Comparison of ENCODE assay signal across 14 mouse cellular contexts in genomic region chr7:130812407-130812806, GRCm38 (mm10). TPM values are rescaled to one million over a fixed set of nuclear protein-coding genes. Genes with fewer than 3 reads are reported as not detected.
DNase-seq lines count a peak whose midpoint lies in the region; ATAC-seq and TF ChIP-seq lines count a peak whose summit lies in the region.
"Had no signal": no experiment of that assay in that cellular context is flagged by ENCODE, and none has a peak within 500 bp of the region (broad histone marks: within the 10 kb centered on the region; RNA-seq: fewer than 3 reads in every experiment).

No protein-coding gene starts in this region.

- WGBS in hindbrain, embryonic 10.5 days, result 49% methylated on average over 16 of the region's 16 CpGs
- 49% methylated on average over 16 of the region's 16 CpGs for WGBS in hindbrain, embryonic 14.5 days
- WGBS in embryonic facial prominence, embryonic 10.5 days, result 40% methylated on average over 16 of the region's 16 CpGs

- no peaks in the 10 kb centered on the region for H3K27me3 ChIP-seq in hindbrain, embryonic 10.5 days (ENCODE audit: insufficient read depth, poor library complexity, severe bottlenecking)
- no peaks in the 10 kb centered on the region for H3K27me3 ChIP-seq in hindbrain, embryonic 14.5 days (ENCODE audit: control insufficient read depth, insufficient read depth, low read length)
- H3K27me3 ChIP-seq in CH12.LX (replicated peaks), result peaks cover 57% of the 10 kb centered on the region
- no peaks in the 10 kb centered on the region; the same call in 1 of the 2 replicates for H3K27me3 ChIP-seq in embryonic facial prominence, embryonic 10.5 days (replicated peaks; ENCODE audit: low read depth, poor library complexity, severe bottlenecking)
- H3K27me3 ChIP-seq: embryonic facial prominence, embryonic 15.5 days; hindbrain, embryonic 15.5 days; liver, embryonic 15.5 days had no signal

- peak; percentile 55 for TF ChIP-seq EP300 in CH12.LX (IDR thresholded peaks at IDR 0.05; ENCODE audit: low read length)

- dilution Hi-C loops in CH12.LX (cut with MboI; ENCODE audit: extremely low pct_ligation_motif_present, extremely low pct_unique_long_range_greater_than_20kb, low sequenced_read_pairs), result no loop called here

- H3K9ac ChIP-seq in hindbrain, embryonic 14.5 days, result no peak overlapping the region
- no peak overlapping the region for H3K9ac ChIP-seq in CH12.LX (ENCODE audit: insufficient read depth, low read depth)
- H3K9ac ChIP-seq: embryonic facial prominence, embryonic 15.5 days; hindbrain, embryonic 15.5 days; liver, embryonic 15.5 days had no signal

- no peaks in the 10 kb centered on the region for H3K9me3 ChIP-seq in hindbrain, embryonic 10.5 days
- no peaks in the 10 kb centered on the region for H3K9me3 ChIP-seq in hindbrain, embryonic 14.5 days (ENCODE audit: control insufficient read depth, low read length)
- H3K9me3 ChIP-seq in CH12.LX (replicated peaks; ENCODE audit: low read length), result peaks cover 2% of the 10 kb centered on the region
- H3K9me3 ChIP-seq in embryonic facial prominence, embryonic 10.5 days, result no peaks in the 10 kb centered on the region
- H3K9me3 ChIP-seq: embryonic facial prominence, embryonic 15.5 days; hindbrain, embryonic 15.5 days; liver, embryonic 15.5 days had no signal

- no peak for TF ChIP-seq CTCF in CH12.LX (conservative IDR thresholded peaks at IDR 0.05 in 1 of 2, IDR thresholded peaks at IDR 0.05 in 1 of 2; ENCODE audit: low read depth in 2 of 2, low read length in 2 of 2)

- no peak overlapping the region for H3K4me2 ChIP-seq in hindbrain, embryonic 14.5 days (replicated peaks)
- peak overlapping the region; percentile 30; the same call in 1 of the 2 replicates for H3K4me2 ChIP-seq in CH12.LX (ENCODE audit: insufficient read depth, low read depth, poor library complexity, severe bottlenecking)
- H3K4me2 ChIP-seq: embryonic facial prominence, embryonic 15.5 days; hindbrain, embryonic 15.5 days; liver, embryonic 15.5 days had no signal

- TF ChIP-seq RAD21 in CH12.LX (IDR thresholded peaks at IDR 0.05; ENCODE audit: low read depth, low read length), result no peak

- TF ChIP-seq POLR2A in CH12.LX (IDR thresholded peaks at IDR 0.05; ENCODE audit: low read depth, low read length), result no peak

- H3K4me1 ChIP-seq in hindbrain, embryonic 10.5 days (replicated peaks), result 0 out of 2 replicates have a peak, but pooled peaks cover 4% of the 10 kb centered on the region
- H3K4me1 ChIP-seq in hindbrain, embryonic 14.5 days (replicated peaks; ENCODE audit: control insufficient read depth, insufficient read depth, low read length), result no peaks in the 10 kb centered on the region
- H3K4me1 ChIP-seq in CH12.LX (ENCODE audit: control insufficient read depth in 1 of 2, insufficient read depth in 2 of 2), result peaks cover 2 to 16% of the 10 kb centered on the region in 2 experiments; a peak in 3 of 4 replicates
- 0 out of 2 replicates have a peak, but pooled peaks cover 4% of the 10 kb centered on the region for H3K4me1 ChIP-seq in embryonic facial prominence, embryonic 10.5 days
- H3K4me1 ChIP-seq: hindbrain, embryonic 15.5 days; liver, embryonic 15.5 days had no signal

- H3K27ac ChIP-seq in hindbrain, embryonic 10.5 days, result no peak overlapping the region
- no peak overlapping the region for H3K27ac ChIP-seq in hindbrain, embryonic 14.5 days
- no peak overlapping the region for H3K27ac ChIP-seq in CH12.LX (ENCODE audit: insufficient read depth, low read depth)
- no peak overlapping the region for H3K27ac ChIP-seq in embryonic facial prominence, embryonic 10.5 days (replicated peaks)
- H3K27ac ChIP-seq: embryonic facial prominence, embryonic 15.5 days; hindbrain, embryonic 15.5 days; liver, embryonic 15.5 days had no signal

- no peaks in the 10 kb centered on the region for H3K36me3 ChIP-seq in hindbrain, embryonic 10.5 days
- H3K36me3 ChIP-seq in hindbrain, embryonic 14.5 days (replicated peaks; ENCODE audit: control insufficient read depth, insufficient read depth), result no peaks in the 10 kb centered on the region
- no peaks in the 10 kb centered on the region for H3K36me3 ChIP-seq in CH12.LX (replicated peaks in 1 of 2; ENCODE audit: control insufficient read depth in 1 of 2, insufficient read depth in 1 of 2, low read length in 1 of 2)
- H3K36me3 ChIP-seq in embryonic facial prominence, embryonic 10.5 days (replicated peaks), result no peaks in the 10 kb centered on the region
- H3K36me3 ChIP-seq: embryonic facial prominence, embryonic 15.5 days; hindbrain, embryonic 15.5 days; liver, embryonic 15.5 days had no signal

- H3K79me2 ChIP-seq in CH12.LX (replicated peaks; ENCODE audit: control insufficient read depth, extremely low read depth, insufficient read depth, poor library complexity, severe bottlenecking), result no peaks in the 10 kb centered on the region

- no peak for ATAC-seq in hindbrain, embryonic 14.5 days (ENCODE audit: low FRiP score)
- ATAC-seq in megakaryocyte, adult 5-6 weeks (ENCODE audit: poor library complexity, severe bottlenecking), result peak; percentile 60

- H3K4me3 ChIP-seq in hindbrain, embryonic 10.5 days, result 0 out of 2 replicates have a peak overlapping the region, but pooled peaks have one; percentile 9
- H3K4me3 ChIP-seq in hindbrain, embryonic 14.5 days (replicated peaks; ENCODE audit: low read length), result no peak overlapping the region
- H3K4me3 ChIP-seq in CH12.LX (replicated peaks in 1 of 3; ENCODE audit: low read depth in 2 of 3, low read length in 2 of 3, poor library complexity in 1 of 3), result no peak overlapping the region
- H3K4me3 ChIP-seq in embryonic facial prominence, embryonic 10.5 days, result no peak overlapping the region
- H3K4me3 ChIP-seq: embryonic facial prominence, embryonic 15.5 days; hindbrain, embryonic 15.5 days; liver, embryonic 15.5 days had no signal

- DNase-seq in hindbrain, embryonic 10.5 days (ENCODE audit: low spot score), result peak; percentile 12
- DNase-seq in hindbrain, embryonic 14.5 days (ENCODE audit: low spot score), result no peak
- peak; percentile 79 for DNase-seq in CH12.LX (ENCODE audit: extremely low read depth)
- peak; percentile 56 for DNase-seq in embryonic facial prominence, embryonic 10.5 days (ENCODE audit: low spot score)
- no peak for DNase-seq in right cerebral cortex, postnatal 25 days
- DNase-seq in retina, embryonic 14.5 days (ENCODE audit: low spot score), result no peak
- DNase-seq in urinary bladder, adult 2 months (ENCODE audit: low spot score), result no peak
- DNase-seq: heart, adult 11 months; kidney, postnatal 14 days had no signal

- in situ Hi-C loops in CH12.LX (cut with MboI; ENCODE audit: low pct_ligation_motif_present, low pct_unique_long_range_greater_than_20kb, low sequenced_read_pairs), result no loop called here

TF ChIP-seq in CH12.LX, 34 proteins besides CTCF, POLR2A, EP300 and RAD21:
- TF ChIP-seq MAX (IDR thresholded peaks at IDR 0.05; ENCODE audit: low read length) (peak; percentile 74), MYC (IDR thresholded peaks at IDR 0.05; ENCODE audit: low read depth, low read length) (peak; percentile 68; the same call in 1 of the 2 replicates), BHLHE40 (IDR thresholded peaks at IDR 0.05; ENCODE audit: low read depth, low read length) (peak; percentile 81), IRF4 (IDR thresholded peaks at IDR 0.05; ENCODE audit: low read depth, low read length) (peak; percentile 39; the same call in 1 of the 2 replicates), TCF12 (IDR thresholded peaks at IDR 0.05; ENCODE audit: low read depth, low read length) (0 out of 2 replicates have a peak, but pooled peaks have one; percentile 18), TBP (conservative IDR thresholded peaks at IDR 0.05; ENCODE audit: low read depth, low read length) (no peak), JUND (conservative IDR thresholded peaks at IDR 0.05; ENCODE audit: low read depth, low read length) (no peak), GABPA (IDR thresholded peaks at IDR 0.05; ENCODE audit: insufficient replicate concordance, low read depth, low read length) (no peak)

RNA-seq across cellular contexts. Expression of gene Btbd16, which starts 38.5 kb away (rescaled TPM):
- polyA plus RNA-seq in hindbrain, embryonic 10.5 days (2016; fragmentation: Nextera tagmentation; extraction: Ambion mirVana), result not detected in 2 replicates
- not detected in 2 replicates for polyA plus RNA-seq in hindbrain, embryonic 14.5 days (2014; fragmentation: Nextera tagmentation; extraction: Ambion mirVana)
- not detected in 2 replicates for total RNA-seq in CH12.LX (2012; rRNA removed)
- total RNA-seq in CH12.LX (2014; rRNA removed), result not detected in 2 replicates
- polyA plus RNA-seq in CH12.LX (2012; ENCODE audit: insufficient read length, low read depth), result not detected in 2 replicates
- 0.14 TPM in 1 of 2 replicates, not detected in the other for polyA plus RNA-seq in embryonic facial prominence, embryonic 10.5 days (2016; fragmentation: Nextera tagmentation; extraction: Ambion mirVana)
- 0.25 TPM in 1 of 2 replicates, not detected in the other for total RNA-seq in megakaryocyte, adult 5-6 weeks (2015)
- 0.29 TPM in 1 of 2 replicates, not detected in the other for total RNA-seq in megakaryocyte, adult 5-6 weeks (2017)
- polyA plus RNA-seq in urinary bladder, adult 2 months (2012; rRNA removed), result 0.04 TPM in 2 replicates
- polyA plus RNA-seq: embryonic facial prominence, embryonic 15.5 days; hindbrain, embryonic 15.5 days; liver, embryonic 15.5 days; neural tube, embryonic 11.5 days had no signal

RNA-seq across cellular contexts. Expression of gene Plekha1, which starts 53.1 kb away (rescaled TPM):
- polyA plus RNA-seq in hindbrain, embryonic 10.5 days (2016; fragmentation: Nextera tagmentation; extraction: Ambion mirVana), result 39.5 and 47.8 TPM in 2 replicates
- polyA plus RNA-seq in hindbrain, embryonic 14.5 days (2014; fragmentation: Nextera tagmentation; extraction: Ambion mirVana), result 53.6 and 63.1 TPM in 2 replicates
- total RNA-seq in CH12.LX (2012; rRNA removed) (4.0 and 8.3 TPM in 2 replicates), CH12.LX (2014; rRNA removed) (0.23 and 0.26 TPM in 2 replicates)
- polyA plus RNA-seq in CH12.LX (2012; ENCODE audit: insufficient read length, low read depth), result 0.25 and 0.36 TPM in 2 replicates
- 37.5 and 41.3 TPM in 2 replicates for polyA plus RNA-seq in embryonic facial prominence, embryonic 10.5 days (2016; fragmentation: Nextera tagmentation; extraction: Ambion mirVana)
- total RNA-seq in megakaryocyte, adult 5-6 weeks (2015), result 36.5 and 38.9 TPM in 2 replicates
- 56.6 and 57.7 TPM in 2 replicates for total RNA-seq in megakaryocyte, adult 5-6 weeks (2017)
- 40.5 and 49.0 TPM in 2 replicates for polyA plus RNA-seq in urinary bladder, adult 2 months (2012; rRNA removed)

Comparison
In these comparisons a context has a peak if more than half of its experiments do, and no peak if none do; other contexts are left out.
1. DNase-seq: peak in hindbrain, embryonic 10.5 days (single experiment), CH12.LX (single experiment) and embryonic facial prominence, embryonic 10.5 days (single experiment); none in hindbrain, embryonic 14.5 days (single experiment), right cerebral cortex, postnatal 25 days (single experiment), retina, embryonic 14.5 days (single experiment) and urinary bladder, adult 2 months (single experiment).
2. RNA of gene Plekha1, which starts 53.1 kb away (polyA plus RNA-seq): 53.6 to 63.1 TPM in hindbrain, embryonic 14.5 days, 40.5 to 49.0 TPM in urinary bladder, adult 2 months, 39.5 to 47.8 TPM in hindbrain, embryonic 10.5 days and 37.5 to 41.3 TPM in embryonic facial prominence, embryonic 10.5 days; 0.25 to 0.36 TPM in CH12.LX; every median in the first group is over 10 times any median in the second.